Mouse (Mus musculus) liver, adult 2 months (tissue): ENCODE measurements at regions not wholly inside any gene's neighbourhood (a gene's known extent, or its start where the extent isn't known, plus 50 kb on each side); places are given as distances from the start of the nearest gene placed in this dataset.

Source experiments
- DNase-seq: peaks from one replicate; pipeline ENCODE4 v3.0.0-alpha.2; 2011; ENCODE audit warnings: low read depth, low spot score; ENCODE audit errors: extremely low read depth
- H3K27ac ChIP-seq: fragments of 200-500 bp; replicated peaks from 2 replicates; pipeline ENCODE4 v1.5.1; 2012; ENCODE audit warnings: low read depth, mild to moderate bottlenecking, control low read depth, inconsistent platforms, low read length; ENCODE audit not compliant: insufficient read depth
- H3K27me3 ChIP-seq: fragments of 200-500 bp; 2 replicates; pipeline ENCODE4 v1.6.1; 2012; ENCODE audit warnings: mild to moderate bottlenecking, moderate library complexity, low read length, inconsistent platforms; ENCODE audit not compliant: control insufficient read depth, insufficient read depth
- H3K36me3 ChIP-seq: fragments of 200-500 bp; 2 replicates; pipeline ENCODE4 v1.6.1; 2012; ENCODE audit warnings: low read length, inconsistent platforms; ENCODE audit not compliant: control insufficient read depth, insufficient read depth
- H3K4me1 ChIP-seq: fragments of 200-500 bp; 2 replicates; pipeline ENCODE4 v1.6.1; 2011; ENCODE audit warnings: low read length; ENCODE audit not compliant: control insufficient read depth, insufficient read depth
- H3K4me3 ChIP-seq: fragments of 200-500 bp; 2 replicates; pipeline ENCODE4 v1.5.1; 2011; ENCODE audit warnings: low read depth, mild to moderate bottlenecking, control low read depth, low read length, moderate library complexity; ENCODE audit not compliant: insufficient read depth
- H3K79me2 ChIP-seq: fragments of 200-500 bp; 2 replicates; pipeline ENCODE4 v1.6.1; 2012; ENCODE audit warnings: inconsistent platforms, mild to moderate bottlenecking, low read length, moderate library complexity; ENCODE audit not compliant: control insufficient read depth, insufficient read depth
- H3K9ac ChIP-seq: fragments of 200-500 bp; 2 replicates; pipeline ENCODE4 v1.6.1; 2012; ENCODE audit warnings: low read depth, mild to moderate bottlenecking, control low read depth, inconsistent platforms, low read length
- CTCF ChIP-seq: fragments of 200-500 bp; IDR thresholded peaks from 2 replicates; pipeline ENCODE4 v1.5.1; 2011; ENCODE audit warnings: low read depth, low read length, control low read depth
- POLR2A ChIP-seq: fragments of 200-500 bp; IDR thresholded peaks from 2 replicates; pipeline ENCODE4 v1.6.1; 2011; ENCODE audit warnings: low read length, control low read depth; ENCODE audit not compliant: insufficient read depth; ENCODE audit errors: extremely low read depth
- WGBS: fragments of 180-500 bp; shearing (Covaris S2); methylation state at CpG from one replicate; pipeline ENCODE4 v1.1.7; 2018; 5-methylcytosine and 5-hydroxymethylcytosine counted together

- no peaks in the 10 kb centered on the region for H3K27me3 ChIP-seq
- no peaks in the 10 kb centered on the region for H3K36me3 ChIP-seq
- no peaks in the 10 kb centered on the region for H3K79me2 ChIP-seq
- H3K4me1 ChIP-seq, result no peaks in the 10 kb centered on the region
- TF ChIP-seq POLR2A (no peak), CTCF (no peak)
- 42% methylated on average over 9 of the region's 9 CpGs for WGBS
- no peak overlapping the region for H3K9ac ChIP-seq
- H3K4me3 ChIP-seq, result no peak overlapping the region
- no peak overlapping the region for H3K27ac ChIP-seq
- DNase-seq, result no peak
Measured at GRCm38 (mm10) chr2:106431637-106432199, 261.4 kb upstream of the Mpped2 start.

GRCm38 (mm10) chr2:106436136-106436535 lies 256.9 kb upstream of the Mpped2 start:
- WGBS, result 69% methylated on average over 2 of the region's 2 CpGs
- Histone ChIP-seq H3K27ac (no peak overlapping the region), H3K9ac (no peak overlapping the region), H3K27me3 (no peaks in the 10 kb centered on the region), H3K36me3 (no peaks in the 10 kb centered on the region), H3K4me1 (no peaks in the 10 kb centered on the region), H3K4me3 (no peak overlapping the region), H3K79me2 (no peaks in the 10 kb centered on the region)
- no peak for DNase-seq
- TF ChIP-seq POLR2A (no peak), CTCF (no peak)

GRCm38 (mm10) chr2:106454310-106454974 lies 238.6 kb upstream of the Mpped2 start:
- Histone ChIP-seq H3K27ac (no peak overlapping the region), H3K4me1 (no peaks in the 10 kb centered on the region), H3K27me3 (no peaks in the 10 kb centered on the region), H3K9ac (no peak overlapping the region), H3K79me2 (no peaks in the 10 kb centered on the region), H3K36me3 (no peaks in the 10 kb centered on the region), H3K4me3 (no peak overlapping the region)
- DNase-seq, result no peak
- TF ChIP-seq POLR2A, result no peak
- no peak for TF ChIP-seq CTCF
- WGBS, result 69% methylated on average over 7 of the region's 7 CpGs

GRCm38 (mm10) chr2:106455039-106455438 lies 238.0 kb upstream of the Mpped2 start:
- no peaks in the 10 kb centered on the region for H3K27me3 ChIP-seq
- 67% methylated on average over 4 of the region's 4 CpGs for WGBS
- TF ChIP-seq CTCF (no peak), POLR2A (no peak)
- H3K4me3 ChIP-seq, result no peak overlapping the region
- no peaks in the 10 kb centered on the region for H3K4me1 ChIP-seq
- H3K36me3 ChIP-seq, result no peaks in the 10 kb centered on the region
- H3K79me2 ChIP-seq, result no peaks in the 10 kb centered on the region
- DNase-seq, result no peak
- H3K27ac ChIP-seq, result no peak overlapping the region
- no peak overlapping the region for H3K9ac ChIP-seq

- 94% methylated on average over 3 of the region's 3 CpGs for WGBS
- no peak for DNase-seq
- H3K27ac ChIP-seq, result no peak overlapping the region
- H3K79me2 ChIP-seq, result no peaks in the 10 kb centered on the region
- H3K36me3 ChIP-seq, result no peaks in the 10 kb centered on the region
- no peaks in the 10 kb centered on the region for H3K27me3 ChIP-seq
- H3K4me3 ChIP-seq, result no peak overlapping the region
- no peak overlapping the region for H3K9ac ChIP-seq
- TF ChIP-seq POLR2A, result no peak
- no peak for TF ChIP-seq CTCF
- no peaks in the 10 kb centered on the region for H3K4me1 ChIP-seq
Measured at GRCm38 (mm10) chr2:106455972-106456371, 237.1 kb upstream of the Mpped2 start.

GRCm38 (mm10) chr2:106458003-106458402 lies 235.1 kb upstream of the Mpped2 start:
- no peaks in the 10 kb centered on the region for H3K4me1 ChIP-seq
- 73% methylated on average over 5 of the region's 5 CpGs for WGBS
- no peak for TF ChIP-seq CTCF
- TF ChIP-seq POLR2A, result no peak
- no peaks in the 10 kb centered on the region for H3K27me3 ChIP-seq
- no peak for DNase-seq
- H3K36me3 ChIP-seq, result no peaks in the 10 kb centered on the region
- no peak overlapping the region for H3K4me3 ChIP-seq
- H3K27ac ChIP-seq, result no peak overlapping the region
- H3K79me2 ChIP-seq, result no peaks in the 10 kb centered on the region
- no peak overlapping the region for H3K9ac ChIP-seq
